Mouse (Mus musculus): ENCODE data around the gene Lat. TPM values are rescaled to one million over a fixed set of nuclear protein-coding genes. Genes with fewer than 3 reads are reported as not detected.

The Lat gene
- total RNA-seq, 2 experiments from 2014 or later: 1.7 to 13.4 TPM

- ATAC-seq (replicated peaks; ENCODE audit: low FRiP score, poor library complexity, severe bottlenecking): no peak
These were observed 5.2 kb upstream of the Lat start for GRCm38 (mm10) chr7:126374526-126374925.

GRCm38 (mm10) chr7:126373007-126373406 lies 3.6 kb upstream of the Lat start:
- ATAC-seq (replicated peaks; ENCODE audit: low FRiP score, poor library complexity, severe bottlenecking): no peak

GRCm38 (mm10) chr7:126368367-126368766 lies 1.0 kb downstream of the Lat start:
- ATAC-seq (replicated peaks; ENCODE audit: low FRiP score, poor library complexity, severe bottlenecking): no peak

GRCm38 (mm10) chr7:126367636-126368035 lies 1.7 kb downstream of the Lat start:
- ATAC-seq (replicated peaks; ENCODE audit: low FRiP score, poor library complexity, severe bottlenecking): no peak

- no peak for ATAC-seq (replicated peaks; ENCODE audit: low FRiP score, poor library complexity, severe bottlenecking)
These were observed 6.3 kb downstream of the Lat start for GRCm38 (mm10) chr7:126363038-126363437.

GRCm38 (mm10) chr7:126359049-126359448 lies 10.3 kb downstream of the Lat start:
- no peak for ATAC-seq (replicated peaks; ENCODE audit: low FRiP score, poor library complexity, severe bottlenecking)

- no peak for ATAC-seq (replicated peaks; ENCODE audit: low FRiP score, poor library complexity, severe bottlenecking)
These were observed 11.0 kb downstream of the Lat start for GRCm38 (mm10) chr7:126358413-126358812.

- no peak for ATAC-seq (replicated peaks; ENCODE audit: low FRiP score, poor library complexity, severe bottlenecking)
These were observed 11.5 kb downstream of the Lat start for GRCm38 (mm10) chr7:126357838-126358237.

- ATAC-seq (replicated peaks; ENCODE audit: low FRiP score, poor library complexity, severe bottlenecking): peak; percentile 65
These were observed 12.4 kb downstream of the Lat start for GRCm38 (mm10) chr7:126356793-126357591.

- ATAC-seq (replicated peaks; ENCODE audit: low FRiP score, poor library complexity, severe bottlenecking): no peak
These were observed 13.3 kb downstream of the Lat start for GRCm38 (mm10) chr7:126355847-126356597.

GRCm38 (mm10) chr7:126354738-126355614 lies 14.4 kb downstream of the Lat start:
- no peak for ATAC-seq (replicated peaks; ENCODE audit: low FRiP score, poor library complexity, severe bottlenecking)

- no peak for ATAC-seq (replicated peaks; ENCODE audit: low FRiP score, poor library complexity, severe bottlenecking)
These were observed 15.4 kb downstream of the Lat start for GRCm38 (mm10) chr7:126353994-126354365.

- ATAC-seq (replicated peaks; ENCODE audit: low FRiP score, poor library complexity, severe bottlenecking): no peak
These were observed 15.9 kb downstream of the Lat start for GRCm38 (mm10) chr7:126353251-126353993.

- ATAC-seq (replicated peaks; ENCODE audit: low FRiP score, poor library complexity, severe bottlenecking): no peak
These were observed 17.9 kb downstream of the Lat start for GRCm38 (mm10) chr7:126351419-126351951.

GRCm38 (mm10) chr7:126350748-126351418 lies 18.5 kb downstream of the Lat start:
- ATAC-seq (replicated peaks; ENCODE audit: low FRiP score, poor library complexity, severe bottlenecking): no peak

GRCm38 (mm10) chr7:126348293-126348692 lies 21.1 kb downstream of the Lat start:
- ATAC-seq (replicated peaks; ENCODE audit: low FRiP score, poor library complexity, severe bottlenecking): no peak

- no peak for ATAC-seq (replicated peaks; ENCODE audit: low FRiP score, poor library complexity, severe bottlenecking)
These were observed 22.3 kb downstream of the Lat start for GRCm38 (mm10) chr7:126347098-126347497.

- no peak for ATAC-seq (replicated peaks; ENCODE audit: low FRiP score, poor library complexity, severe bottlenecking)
These were observed 23.4 kb downstream of the Lat start for GRCm38 (mm10) chr7:126345969-126346368.

GRCm38 (mm10) chr7:126345557-126345956 lies 23.8 kb downstream of the Lat start:
- ATAC-seq (replicated peaks; ENCODE audit: low FRiP score, poor library complexity, severe bottlenecking): no peak
